Mouse (Mus musculus): ENCODE data around the gene Gm20708.
A peak's percentile ranks its signal among the peaks of the same experiment; 100 is the strongest.
"Not testable (repeated sequence)": the region's sequence is repeated elsewhere in the genome, so short reads cannot be mapped to it uniquely, and the experiment has no call there.

Gene Gm20708

DNA sequence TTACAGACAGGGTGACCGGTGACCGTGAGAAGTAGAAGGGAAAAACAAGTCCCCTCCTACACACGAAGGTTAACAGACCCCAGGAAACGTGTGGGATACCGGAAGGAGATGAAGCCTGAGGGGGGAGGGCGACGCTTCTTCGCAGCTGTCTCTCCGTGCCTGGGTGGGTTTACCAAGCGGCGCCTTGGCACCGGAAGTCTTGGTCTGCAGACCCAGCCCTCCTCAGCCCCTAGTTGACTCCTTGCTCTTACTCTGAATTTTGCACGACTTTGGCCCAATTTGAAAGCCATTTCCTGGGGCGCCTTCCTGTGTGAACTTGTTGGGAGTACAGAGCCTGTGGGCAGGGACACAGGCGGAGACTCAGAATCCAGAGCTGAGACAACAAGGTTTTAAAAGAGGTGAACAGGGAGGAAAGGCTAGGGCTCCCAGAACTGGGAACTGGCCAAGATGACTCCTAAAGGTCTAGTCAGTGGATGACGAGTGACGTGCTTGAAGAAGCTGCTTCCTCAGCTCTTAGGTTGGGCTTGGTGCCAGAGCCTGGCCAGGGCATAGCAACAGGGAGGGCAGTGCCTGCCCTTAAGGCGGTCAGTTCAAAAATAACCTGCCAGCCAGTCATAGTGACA, 28.2 kb upstream of the Gm20708 start:
- peak; percentile 77 for DNase-seq

DNA sequence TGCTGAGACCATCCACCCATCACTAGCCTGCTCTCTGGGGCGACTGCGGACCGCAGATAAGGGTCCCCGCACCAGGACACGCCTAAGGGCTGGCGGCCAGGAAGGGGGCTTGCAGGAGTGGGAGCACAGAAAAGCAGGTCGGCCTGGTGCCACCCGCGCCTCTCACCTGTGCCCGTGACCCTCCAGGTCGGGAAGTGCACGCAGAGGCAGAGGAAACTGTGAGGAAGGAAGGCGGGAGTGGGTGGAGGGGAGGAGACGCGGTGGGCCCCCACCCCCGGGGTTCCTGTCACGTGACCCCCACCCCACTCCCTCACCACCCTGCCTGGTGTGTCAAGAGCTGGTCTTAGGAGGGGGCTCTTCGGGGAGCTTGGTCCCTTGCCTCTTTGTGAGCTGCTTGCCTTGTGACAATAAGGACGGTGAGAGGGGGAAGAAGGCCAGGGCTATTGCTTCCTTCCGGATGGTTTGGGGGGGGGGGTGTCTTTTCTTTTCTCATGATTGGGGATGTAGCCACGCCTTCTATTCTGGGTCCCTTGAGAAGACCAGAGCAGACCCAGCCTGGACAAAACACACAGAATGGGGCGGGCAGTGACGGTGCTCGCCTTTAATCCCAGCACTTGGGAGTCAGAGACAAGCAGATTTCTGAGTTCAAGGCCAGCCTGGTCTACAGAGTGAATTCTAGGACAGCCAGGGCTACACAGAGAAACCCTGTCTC, 27.3 kb upstream of the Gm20708 start, which contains the start of the genes Tmc8 and Tmc6:
Gene Tmc8, plus strand, starts transcription at position 84 of the 712 bp plus-strand sequence.
Gene Tmc6, minus strand, starts transcription at position 206 of the 712 bp plus-strand sequence.
- no peak for DNase-seq

DNA sequence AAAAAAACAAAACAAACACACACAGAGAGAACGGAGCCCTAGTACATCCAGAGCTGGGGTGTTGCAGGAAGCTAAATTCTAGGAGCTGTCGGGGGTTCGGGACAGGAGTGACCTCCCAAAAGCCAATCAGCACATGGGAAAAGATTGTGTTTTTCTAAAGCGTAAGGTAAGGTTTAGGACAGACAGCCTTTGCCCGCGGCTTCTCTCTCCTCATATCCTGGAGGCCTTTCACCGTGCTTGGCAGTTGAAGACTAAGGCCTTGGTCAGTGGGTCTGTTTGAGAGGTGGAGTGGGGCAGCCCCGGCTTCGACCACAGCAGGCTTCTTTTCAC, 26.8 kb upstream of the Gm20708 start:
- DNase-seq: no peak

DNA sequence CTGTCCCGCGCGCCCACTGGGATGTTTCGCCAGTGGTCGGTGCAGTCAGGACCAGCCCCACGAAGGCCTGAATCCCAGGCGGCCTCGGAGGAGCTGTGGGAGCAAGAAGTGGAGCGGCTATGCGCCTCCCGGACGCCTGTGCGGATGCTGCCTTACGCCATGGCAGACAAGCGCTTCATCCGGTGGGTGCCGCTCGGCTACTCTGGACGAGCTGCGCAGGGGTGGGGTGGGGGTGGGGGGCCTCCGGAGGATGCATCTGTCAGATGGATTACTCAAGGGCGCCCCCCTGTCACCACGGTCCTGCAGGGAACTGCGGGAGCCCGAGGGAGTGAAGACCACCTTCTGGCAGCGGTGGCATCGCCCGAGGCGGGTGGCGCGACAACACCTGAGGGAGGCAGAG, 26.4 kb upstream of the Gm20708 start:
- no peak for DNase-seq

DNA sequence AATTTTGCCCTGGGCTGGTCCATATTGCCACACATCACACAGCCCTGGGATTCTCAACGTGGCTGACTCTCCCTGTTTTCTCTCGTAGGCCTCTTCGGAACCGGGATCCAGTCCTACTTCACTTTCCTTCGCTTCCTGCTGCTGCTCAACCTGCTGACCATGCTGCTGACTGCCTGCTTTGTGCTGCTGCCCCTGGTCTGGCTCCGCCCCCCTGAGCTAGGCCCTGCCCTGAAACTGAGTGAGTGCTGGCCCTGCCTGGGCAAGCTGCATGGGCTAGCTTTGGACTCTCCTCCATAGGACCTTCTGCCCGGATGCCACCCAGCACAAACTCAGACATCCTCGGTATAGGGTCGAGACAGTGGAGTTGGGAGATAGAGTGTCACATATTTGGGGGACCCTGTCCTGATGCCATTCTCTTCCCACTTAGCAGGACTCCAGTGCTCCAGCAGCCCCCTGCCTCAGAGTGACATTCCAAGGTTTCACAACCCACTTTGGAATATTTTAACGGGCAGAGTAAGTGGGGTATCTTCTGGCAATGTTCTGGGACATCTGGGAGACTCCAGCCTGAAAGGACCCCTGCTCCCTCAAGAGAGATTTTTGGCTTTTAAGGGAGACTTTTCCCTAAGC, 25.7 kb upstream of the Gm20708 start:
- DNase-seq: no peak

DNA sequence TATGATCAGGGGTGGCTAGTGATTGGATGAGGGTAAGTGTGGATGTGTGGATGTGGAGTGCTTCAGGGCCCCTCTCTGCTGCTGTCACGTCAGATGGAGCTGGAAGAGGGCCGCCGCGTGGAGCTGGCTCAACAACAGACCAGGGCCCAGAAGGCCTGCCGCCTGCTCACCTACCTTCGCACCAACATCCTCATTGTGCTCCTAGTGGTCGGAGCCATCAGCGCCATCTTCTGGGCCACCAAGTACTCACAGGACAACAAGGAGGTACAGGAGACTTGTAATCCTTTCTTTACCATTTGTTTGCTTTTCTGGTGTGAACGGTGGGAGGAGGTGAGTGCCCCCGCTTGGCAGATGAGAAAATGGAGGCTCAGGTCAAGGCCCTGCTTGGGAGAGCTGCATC, 23.2 kb upstream of the Gm20708 start:
- peak; percentile 59 for DNase-seq

DNA sequence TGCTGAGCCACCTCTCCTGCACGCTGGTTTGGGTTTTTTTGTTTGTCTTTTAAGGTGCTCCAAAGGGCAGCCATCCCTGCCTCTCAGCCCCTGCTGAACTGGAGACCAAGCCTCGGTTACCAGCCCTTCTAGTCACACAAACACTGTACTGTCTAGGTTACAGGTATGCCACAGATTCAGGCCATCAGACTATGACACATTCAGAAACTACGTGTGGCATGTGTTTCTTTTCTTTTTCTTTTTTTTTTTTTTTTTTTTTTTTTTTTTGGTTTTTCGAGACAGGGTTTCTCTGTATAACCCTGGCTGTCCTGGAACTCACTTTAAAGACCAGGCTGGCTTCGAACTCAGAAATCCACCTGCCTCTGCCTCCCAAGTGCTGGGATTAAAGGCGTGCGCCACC, 21.0 kb upstream of the Gm20708 start:
- DNase-seq: not testable (repeated sequence)

DNA sequence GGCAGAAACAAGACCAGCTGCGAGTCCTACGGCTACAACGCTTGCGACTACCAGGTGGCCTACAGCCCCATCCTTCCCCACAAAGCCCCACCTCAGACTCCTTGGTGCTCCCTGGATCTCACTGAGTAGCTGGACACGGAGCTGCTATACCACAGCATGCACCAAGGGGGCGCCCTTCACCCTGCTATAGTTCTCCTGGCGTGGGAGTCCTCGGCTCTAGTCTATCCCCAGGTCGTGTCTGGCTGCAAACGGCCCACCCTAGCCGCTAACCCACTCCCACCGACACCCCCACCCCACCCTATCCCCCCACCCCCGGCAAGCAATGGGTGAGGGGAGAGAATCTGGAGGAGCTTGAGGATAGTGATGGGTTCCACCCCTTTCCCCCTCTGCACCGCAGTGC, 19.2 kb upstream of the Gm20708 start:
- DNase-seq: peak; percentile 57

DNA sequence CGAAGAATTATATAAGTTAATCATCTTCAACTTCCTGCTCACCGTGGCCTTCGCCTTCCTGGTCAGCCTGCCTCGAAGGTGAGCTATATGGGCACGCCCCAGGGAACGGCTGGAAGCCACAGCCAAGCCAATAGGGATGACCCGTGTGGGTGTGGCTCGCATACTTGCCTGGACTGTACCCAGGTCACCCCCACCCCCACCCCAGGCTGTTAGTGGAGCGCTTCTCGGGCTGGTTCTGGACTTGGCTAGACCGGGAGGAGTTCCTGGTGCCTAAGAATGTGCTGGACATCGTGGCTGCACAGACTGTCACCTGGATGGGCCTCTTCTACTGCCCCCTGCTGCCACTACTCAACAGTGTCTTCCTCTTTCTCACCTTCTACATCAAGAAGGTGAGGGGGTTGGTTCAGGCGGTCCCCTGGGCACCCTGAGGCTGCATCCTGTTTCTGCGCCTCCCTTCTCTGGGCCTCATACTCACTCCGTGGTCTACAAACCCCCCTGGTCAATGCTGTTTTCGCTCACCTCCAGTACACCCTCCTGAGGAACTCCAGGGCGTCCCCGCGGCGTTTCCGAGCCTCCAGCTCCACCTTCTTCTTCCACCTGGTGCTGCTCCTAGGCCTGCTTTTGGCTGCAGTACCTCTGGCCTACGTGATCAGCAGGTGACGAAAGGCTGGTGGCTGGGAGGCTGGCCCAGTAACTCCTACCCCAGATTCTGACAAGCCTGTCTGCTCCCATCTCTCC, 18.6 kb upstream of the Gm20708 start:
- no peak for DNase-seq

DNA sequence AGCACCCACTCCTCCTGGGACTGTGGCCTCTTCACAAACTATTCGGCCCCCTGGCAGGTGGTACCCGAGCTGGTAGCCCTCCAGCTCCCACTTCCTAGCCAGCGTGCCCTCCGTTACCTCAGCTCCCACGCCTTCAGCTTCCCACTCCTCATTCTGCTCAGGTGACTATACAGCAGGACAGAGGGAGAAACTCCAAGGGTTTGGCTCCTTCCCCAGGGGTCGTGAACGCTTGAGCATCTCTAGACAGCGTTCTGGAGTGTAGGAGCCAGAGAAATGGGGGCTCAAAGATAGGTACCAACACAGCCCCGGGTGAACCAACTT, 18.1 kb upstream of the Gm20708 start:
- no peak for DNase-seq

DNA sequence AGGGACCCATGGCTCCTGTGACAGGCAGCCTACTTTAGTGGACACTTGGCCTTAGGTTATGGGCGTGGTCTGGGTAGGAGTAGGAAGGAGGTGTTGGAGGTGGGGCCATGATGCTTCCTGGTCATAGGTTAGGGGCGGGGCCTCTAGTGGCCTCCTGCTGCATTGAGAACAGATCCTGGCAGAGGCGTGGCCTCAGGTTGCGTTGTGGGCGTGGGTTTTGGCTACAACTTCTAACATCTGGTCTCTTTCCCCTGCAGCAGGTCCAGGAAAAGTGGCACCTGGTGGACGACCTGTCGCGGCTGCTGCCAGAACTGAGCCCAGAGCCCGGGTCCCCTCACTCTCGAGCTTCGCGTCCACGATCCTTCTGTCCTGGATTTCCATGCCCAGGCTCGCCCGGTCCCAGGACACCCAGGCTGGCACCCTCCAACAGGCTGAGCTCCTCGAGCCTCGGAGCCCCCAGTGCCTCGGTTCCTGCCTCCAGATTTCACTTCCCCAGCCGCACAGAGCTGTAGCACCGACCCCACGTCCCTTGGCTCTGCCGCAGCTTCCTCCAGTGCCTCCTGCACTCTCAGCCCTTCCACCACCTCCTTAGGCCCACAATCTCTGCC, 17.1 kb upstream of the Gm20708 start:
- no peak for DNase-seq

DNA sequence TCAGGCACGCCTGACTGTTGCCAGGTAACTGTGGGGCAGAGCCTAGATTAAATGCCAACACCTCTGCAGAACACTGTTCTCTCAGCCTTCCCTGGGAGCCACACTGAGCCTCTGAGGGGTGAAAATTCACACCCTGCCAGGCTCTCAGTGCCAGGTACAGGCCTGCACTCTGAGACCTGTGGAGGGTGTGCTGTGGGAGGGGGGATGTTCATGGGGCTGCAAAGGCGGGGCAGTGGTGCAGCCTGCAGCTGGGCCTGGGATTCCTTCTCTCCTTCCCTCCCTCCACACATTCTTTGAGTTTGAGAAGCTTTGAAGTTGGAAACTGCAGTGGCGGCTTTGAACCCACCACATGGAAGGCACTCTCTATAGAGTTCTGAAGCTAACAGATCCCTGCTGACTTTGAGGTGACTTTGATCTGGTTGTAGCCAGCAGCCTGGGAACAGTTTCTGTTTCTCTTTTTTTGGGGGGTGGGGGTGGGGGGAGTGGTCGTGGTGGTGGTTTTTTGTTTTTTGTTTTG, 15.4 kb upstream of the Gm20708 start:
- DNase-seq: no peak

DNA sequence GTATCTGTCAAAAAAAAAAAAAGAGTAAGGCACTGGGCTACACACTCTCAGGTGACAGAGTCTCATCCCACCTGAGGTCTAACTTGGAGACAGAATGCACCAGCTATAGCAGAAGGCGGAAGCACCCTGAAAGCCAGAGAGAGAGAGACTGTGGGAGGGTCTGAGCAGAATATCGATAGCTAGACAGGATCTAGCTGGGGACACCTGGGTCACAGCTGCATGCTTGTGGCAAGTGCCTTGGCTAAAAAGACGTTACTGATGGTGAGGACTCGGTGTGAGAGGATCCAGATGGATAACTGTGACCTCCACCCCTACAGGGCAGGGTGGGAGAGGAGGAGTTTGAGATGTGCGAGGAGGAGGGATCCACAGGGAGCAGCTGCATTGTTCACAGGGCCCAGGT, 12.5 kb upstream of the Gm20708 start:
- no peak for DNase-seq

DNA sequence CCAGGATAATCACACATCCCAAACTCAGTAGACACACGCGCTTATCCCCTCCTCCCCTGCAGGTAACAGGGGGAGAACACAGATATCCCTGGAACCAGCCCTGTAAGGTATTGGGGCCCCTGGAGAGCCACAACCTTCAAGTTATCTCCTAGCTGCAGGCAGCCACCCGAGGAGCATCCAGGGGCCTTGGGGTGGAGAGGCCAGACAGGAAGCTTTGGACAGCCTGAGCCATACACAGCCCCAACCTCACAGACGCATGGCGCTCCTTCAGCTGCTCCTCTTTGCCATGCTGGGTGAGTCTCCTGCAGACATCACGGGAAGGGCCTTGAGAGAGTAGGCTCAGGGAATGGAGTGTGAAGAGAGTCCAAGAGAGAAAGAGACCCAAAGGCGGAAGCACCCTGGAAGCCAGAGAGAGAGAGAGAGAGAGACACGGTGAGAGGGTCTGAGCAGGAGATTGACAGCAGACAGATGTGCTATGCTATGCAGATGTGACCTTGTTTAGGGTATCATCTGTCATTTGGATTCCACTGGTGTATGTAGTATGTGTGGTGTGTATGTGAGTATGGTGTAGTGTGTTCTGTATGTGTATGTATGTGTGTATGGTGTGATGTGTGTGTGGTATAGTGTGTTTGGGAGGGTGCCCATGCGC, 11.8 kb upstream of the Gm20708 start, which contains the start of gene 6030468B19Rik:
Gene 6030468B19Rik, plus strand, starts transcription at position 150 of the 649 bp plus-strand sequence.
- no peak for DNase-seq

DNA sequence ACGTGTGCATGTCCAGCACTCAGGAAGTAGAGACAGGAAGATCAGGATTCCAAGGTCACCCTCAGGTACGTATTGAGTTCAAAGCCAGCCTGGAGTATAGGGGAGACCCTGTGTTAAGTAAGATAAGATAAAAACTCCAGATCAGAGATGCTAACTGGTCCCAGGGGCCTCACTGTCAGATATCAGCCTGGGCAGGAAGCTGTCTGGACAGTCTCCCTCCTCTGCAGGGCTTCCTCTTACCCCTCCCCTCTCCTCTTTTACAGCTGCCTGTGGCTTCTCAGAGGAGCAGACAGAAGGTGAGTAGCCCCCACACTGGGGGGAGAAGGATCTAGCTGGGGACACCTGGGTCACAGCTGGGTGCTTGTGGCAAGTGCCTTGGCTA, 11.3 kb upstream of the Gm20708 start:
- no peak for DNase-seq

DNA sequence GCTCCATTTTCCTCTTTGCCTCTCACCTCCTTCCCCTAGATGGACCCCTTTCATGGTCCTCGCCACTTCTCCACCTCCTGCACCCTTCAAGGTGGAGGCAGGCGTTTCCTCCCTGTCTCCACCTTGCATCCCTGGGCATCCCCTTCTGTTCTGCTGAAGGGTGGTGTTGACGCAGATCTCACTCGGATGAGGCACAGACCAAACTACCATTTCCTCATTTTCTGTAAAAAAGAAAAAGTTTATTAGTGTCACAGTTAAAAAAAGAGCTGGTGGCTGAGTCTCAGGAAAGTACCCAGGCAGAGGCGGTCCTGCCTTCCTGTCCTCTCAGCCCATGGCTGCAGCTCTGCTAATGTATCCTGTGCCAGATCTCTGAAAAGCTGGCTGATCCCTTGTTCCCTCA, 10.3 kb upstream of the Gm20708 start:
- DNase-seq: no peak

DNA sequence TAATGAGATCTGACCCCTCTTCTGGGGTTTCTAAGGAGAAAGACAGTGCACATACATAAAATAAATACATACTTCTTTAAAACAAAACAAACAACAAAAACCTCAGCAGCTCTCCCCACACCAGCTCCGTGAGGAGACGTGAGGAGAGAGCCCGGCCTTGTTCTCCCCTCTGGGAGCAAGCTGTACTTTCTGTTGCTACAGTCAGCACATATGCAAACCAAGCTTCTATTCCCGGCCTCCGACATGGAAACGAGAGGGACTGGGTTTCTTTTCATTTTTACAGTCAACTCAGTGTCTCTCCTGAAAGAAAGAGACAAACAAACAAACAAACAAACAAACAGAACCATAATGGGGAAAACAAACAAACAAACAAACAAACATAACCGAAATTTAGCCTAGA, 9.4 kb upstream of the Gm20708 start:
- no peak for DNase-seq

DNA sequence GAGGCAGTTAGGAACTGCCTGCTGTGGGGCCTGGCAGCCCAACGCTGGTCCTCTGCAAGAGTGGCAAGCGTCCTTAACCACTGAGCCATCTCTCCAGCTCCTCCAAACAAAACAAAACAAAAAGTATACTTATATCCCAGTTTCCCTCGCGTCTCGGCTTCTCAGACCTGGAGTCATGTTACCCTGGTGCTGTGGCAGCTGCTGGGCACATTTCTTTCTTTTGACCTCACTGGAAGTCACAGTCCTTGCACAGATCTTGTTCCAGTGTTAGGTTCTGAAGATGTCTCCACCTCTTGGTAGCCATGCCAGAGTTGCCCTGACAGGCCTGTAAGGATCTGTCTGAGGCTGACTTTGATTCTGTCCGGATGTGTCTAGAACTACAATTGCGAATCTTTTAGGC, 7.8 kb upstream of the Gm20708 start:
- DNase-seq: no peak

DNA sequence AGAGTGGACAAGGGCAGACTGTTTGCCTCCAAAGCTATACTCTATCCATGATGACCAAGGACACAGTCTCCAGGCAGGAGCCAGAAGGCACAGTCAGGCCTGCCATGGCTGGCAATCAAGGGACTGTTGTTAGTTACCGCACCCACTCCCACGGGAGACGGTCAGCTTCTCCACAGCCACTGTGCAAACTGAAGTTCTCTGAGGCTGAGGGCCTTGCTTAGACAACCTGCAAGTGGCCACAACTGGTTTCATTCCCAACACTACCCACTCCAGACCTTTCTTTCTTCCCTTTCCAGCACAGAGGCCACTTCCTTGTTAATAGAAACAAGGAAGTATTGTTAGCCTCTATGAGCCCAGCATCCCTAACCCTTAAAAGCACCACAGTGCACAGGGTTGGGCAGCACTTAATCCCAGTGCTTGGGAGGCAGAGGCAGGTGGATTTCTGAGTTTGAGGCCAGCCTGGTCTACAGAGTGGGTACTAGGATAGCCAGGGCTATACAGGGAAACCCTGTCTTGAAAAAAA, 6.2 kb upstream of the Gm20708 start:
- DNase-seq: no peak

DNA sequence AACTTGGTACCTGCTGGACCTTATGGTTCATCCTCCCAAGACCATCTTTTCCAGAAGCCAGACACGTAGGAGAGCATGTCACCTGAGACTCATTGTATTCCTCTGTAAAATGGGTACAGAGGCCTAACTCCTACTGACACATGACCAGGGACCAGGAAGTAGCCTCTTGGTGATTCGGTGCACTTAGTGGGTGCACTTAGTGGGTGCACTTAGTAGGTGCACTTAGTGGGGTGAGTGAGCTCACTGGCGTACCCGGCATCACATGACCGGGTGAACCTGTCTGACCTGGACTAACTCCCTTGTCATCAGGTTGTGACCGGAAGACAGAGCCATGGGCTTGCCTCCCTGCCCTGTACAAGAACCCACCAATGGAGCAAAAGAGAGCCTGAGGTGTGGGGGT, 2.7 kb upstream of the Gm20708 start:
- no peak for DNase-seq

DNA sequence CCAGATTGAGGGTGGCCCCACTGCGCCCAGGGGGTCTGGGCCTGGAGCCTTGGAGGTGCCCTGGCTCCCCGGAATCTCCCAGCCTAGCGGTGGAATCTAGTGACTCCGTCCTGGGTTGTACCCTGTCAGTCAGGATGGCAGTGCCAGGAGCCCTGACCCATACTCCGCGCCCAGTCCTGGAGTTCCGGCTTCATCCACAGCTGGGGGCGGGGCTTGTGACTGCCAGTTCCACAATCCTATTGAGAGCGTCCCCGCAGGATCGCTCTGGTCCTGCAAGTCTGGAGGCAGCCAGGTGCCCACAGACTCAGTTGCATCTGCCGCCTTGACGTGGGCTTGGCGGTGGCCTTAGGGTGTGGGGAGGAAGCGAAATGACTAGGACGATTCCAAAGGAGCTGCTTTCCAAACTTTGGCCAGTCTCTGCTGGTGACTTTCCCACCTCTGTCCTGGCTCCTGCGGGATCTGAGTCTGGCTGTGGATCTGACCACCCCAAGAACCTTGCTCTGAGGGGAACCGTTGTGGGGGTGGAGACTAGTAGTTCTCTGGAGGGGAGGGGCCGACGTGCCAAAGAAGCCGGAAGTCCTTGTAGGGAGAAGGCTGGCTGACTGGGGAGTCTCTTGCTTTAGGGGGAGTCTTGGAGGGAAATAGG, 1.1 kb downstream of the Gm20708 start:
- peak; percentile 82 for DNase-seq

DNA sequence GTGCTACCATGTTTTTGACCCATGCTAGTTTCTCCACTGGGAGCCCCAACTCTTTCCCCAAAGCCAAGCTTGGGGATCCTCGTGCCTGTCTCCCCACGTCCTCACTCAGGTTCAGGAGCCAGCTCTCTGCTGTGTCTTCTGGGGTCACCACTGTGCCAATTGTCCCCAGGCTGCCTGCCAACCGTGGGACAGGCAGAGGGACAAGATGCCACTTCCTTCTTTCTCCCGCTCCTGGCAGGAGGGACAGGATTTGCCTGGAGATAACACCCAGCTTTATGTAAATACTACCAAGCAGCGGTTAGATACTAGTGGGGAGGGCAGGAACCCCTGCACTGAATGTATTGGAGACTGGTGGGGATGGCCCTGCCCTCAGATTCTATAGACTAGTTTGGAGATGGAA, 4.4 kb downstream of the Gm20708 start:
- DNase-seq: no peak

All from layer of hippocampus, adult 9-11 months (tissue).